ENCODE assay signal across 25 mouse cellular contexts in genomic region chrX:51892716-51893115, GRCm38 (mm10).
"Had no signal": no experiment of that assay in that cellular context is flagged by ENCODE, and none has a peak within 500 bp of the region (broad histone marks: within the 10 kb centered on the region; RNA-seq: fewer than 3 reads in every experiment).

No protein-coding gene starts in this region.

- H3K4me3 ChIP-seq: heart, adult 2 months; heart, embryonic 13.5 days; heart, embryonic 15.5 days; hindbrain, embryonic 13.5 days; hindbrain, embryonic 15.5 days; kidney, embryonic 15.5 days; limb, embryonic 13.5 days; limb, embryonic 15.5 days; liver, embryonic 12.5 days had no signal

- ATAC-seq: hindbrain, postnatal 0 days; intestine, embryonic 16.5 days; liver, embryonic 12.5 days had no signal

- H3K27me3 ChIP-seq: heart, embryonic 13.5 days; heart, embryonic 15.5 days; hindbrain, embryonic 13.5 days; hindbrain, embryonic 15.5 days; kidney, embryonic 15.5 days; limb, embryonic 13.5 days; limb, embryonic 15.5 days; liver, embryonic 12.5 days had no signal

- DNase-seq: gastrocnemius, postnatal 14 days; gastrocnemius, postnatal 36 days; heart, adult 11 months; heart, adult 2 months; heart, postnatal 14 days; heart, postnatal 36 days; kidney, adult 11 months; kidney, adult 2 months; kidney, adult 9 months; kidney, postnatal 14 days; layer of hippocampus, adult 9-11 months; layer of hippocampus, postnatal 36 days had no signal

- H3K36me3 ChIP-seq: heart, embryonic 13.5 days; heart, embryonic 15.5 days; hindbrain, embryonic 13.5 days; hindbrain, embryonic 15.5 days; kidney, embryonic 15.5 days; limb, embryonic 13.5 days; limb, embryonic 15.5 days; liver, embryonic 12.5 days had no signal

- H3K9me3 ChIP-seq: heart, embryonic 15.5 days; hindbrain, embryonic 13.5 days; hindbrain, embryonic 15.5 days; kidney, embryonic 15.5 days; limb, embryonic 13.5 days; limb, embryonic 15.5 days; liver, embryonic 12.5 days had no signal

- H3K4me1 ChIP-seq: heart, embryonic 13.5 days; heart, embryonic 15.5 days; hindbrain, embryonic 13.5 days; hindbrain, embryonic 15.5 days; kidney, embryonic 15.5 days; limb, embryonic 15.5 days; liver, embryonic 12.5 days had no signal

- H3K4me2 ChIP-seq: heart, embryonic 11.5 days; heart, embryonic 13.5 days; heart, embryonic 15.5 days; hindbrain, embryonic 13.5 days; hindbrain, embryonic 15.5 days; kidney, embryonic 15.5 days; limb, embryonic 13.5 days; limb, embryonic 15.5 days; liver, embryonic 12.5 days had no signal

- H3K27ac ChIP-seq: heart, adult 2 months; heart, embryonic 13.5 days; heart, embryonic 15.5 days; hindbrain, embryonic 13.5 days; hindbrain, embryonic 15.5 days; hindbrain, postnatal 0 days; kidney, embryonic 15.5 days; kidney, postnatal 0 days; limb, embryonic 13.5 days; limb, embryonic 15.5 days; liver, embryonic 12.5 days; liver, embryonic 14.5 days had no signal

- H3K9ac ChIP-seq: heart, embryonic 13.5 days; heart, embryonic 15.5 days; hindbrain, embryonic 13.5 days; hindbrain, embryonic 15.5 days; kidney, embryonic 15.5 days; limb, embryonic 13.5 days; limb, embryonic 15.5 days; liver, embryonic 12.5 days; liver, embryonic 14.5 days had no signal
